ENCODE assay signal across 23 mouse cellular contexts in the genomic region with DNA sequence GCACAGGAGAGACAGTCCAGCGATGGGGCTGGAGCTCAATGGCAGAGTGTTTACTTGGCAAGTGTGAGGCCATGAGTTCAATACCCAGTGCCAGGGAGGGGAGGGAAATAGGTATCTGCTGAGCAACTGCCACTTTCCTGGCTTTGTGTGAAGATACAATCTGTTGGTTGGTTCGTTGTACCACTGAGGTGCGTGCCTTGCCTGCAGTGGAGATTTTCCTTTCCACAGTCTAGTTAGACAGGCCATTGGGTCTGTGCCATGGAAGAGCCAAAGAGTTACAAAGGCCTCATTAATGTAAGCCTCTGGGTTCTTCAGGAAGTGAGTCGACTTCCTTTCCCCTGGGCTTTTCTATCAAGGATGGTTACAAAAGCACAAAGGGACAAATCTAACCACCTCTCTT.
A peak's percentile ranks its signal among the peaks of the same experiment; 100 is the strongest.
DNase-seq lines count a peak whose midpoint lies in the region; ATAC-seq and TF ChIP-seq lines count a peak whose summit lies in the region.
"Had no signal": no experiment of that assay in that cellular context is flagged by ENCODE, and none has a peak within 500 bp of the region (broad histone marks: within the 10 kb centered on the region; RNA-seq: fewer than 3 reads in every experiment).

No protein-coding gene starts in this region.

- TF ChIP-seq CTCF in lung, postnatal 0 days (IDR thresholded peaks at IDR 0.05) = no peak
- TF ChIP-seq CTCF in gastrocnemius, adult 2 months (IDR thresholded peaks at IDR 0.05) = no peak

- DNase-seq in heart, postnatal 4 days = no peak
- no peak for DNase-seq in lung, postnatal 0 days (ENCODE audit: low spot score)
- DNase-seq in lung, postnatal 4 days = no peak
- DNase-seq in Muller cell, postnatal 12 days (ENCODE audit: inconsistent ontology term) = peak; percentile 70
- DNase-seq in right cerebral cortex, adult 2 months (ENCODE audit: low spot score in 2 of 2) = no peak
- no peak for DNase-seq in gastrocnemius, adult 2 months
- DNase-seq: adrenal gland, postnatal 36 days; cerebellum, adult 9-11 months; left cerebral cortex, postnatal 4 days; midbrain, embryonic 14.5 days; right cerebral cortex, postnatal 4 days; thymus, postnatal 14 days had no signal

- peaks cover 10% of the 10 kb centered on the region for H3K4me1 ChIP-seq in heart, embryonic 16.5 days (ENCODE audit: control insufficient read depth, insufficient read depth, low read length)
- H3K4me1 ChIP-seq in lung, postnatal 0 days (ENCODE audit: insufficient read depth, low read depth, low read length) = no peaks in the 10 kb centered on the region
- H3K4me1 ChIP-seq in megakaryocyte, embryonic 14.5 days = peaks cover 68% of the 10 kb centered on the region
- H3K4me1 ChIP-seq: forebrain, embryonic 10.5 days; hindbrain, embryonic 10.5 days; kidney, embryonic 15.5 days; limb, embryonic 15.5 days had no signal

- H3K9me3 ChIP-seq in heart, embryonic 16.5 days (replicated peaks; ENCODE audit: control insufficient read depth, low read length) = no peaks in the 10 kb centered on the region
- no peaks in the 10 kb centered on the region for H3K9me3 ChIP-seq in lung, postnatal 0 days (ENCODE audit: low read length)
- H3K9me3 ChIP-seq in megakaryocyte, embryonic 14.5 days = no peaks in the 10 kb centered on the region
- H3K9me3 ChIP-seq: forebrain, embryonic 10.5 days; hindbrain, embryonic 10.5 days; kidney, embryonic 15.5 days; limb, embryonic 15.5 days had no signal

- peaks cover 61% of the 10 kb centered on the region for H3K36me3 ChIP-seq in heart, embryonic 16.5 days (ENCODE audit: control insufficient read depth, insufficient read depth)
- H3K36me3 ChIP-seq in lung, postnatal 0 days (ENCODE audit: insufficient read depth, low read length) = peaks cover 29% of the 10 kb centered on the region
- H3K36me3 ChIP-seq in megakaryocyte, embryonic 14.5 days (replicated peaks; ENCODE audit: low read length) = peaks cover 99% of the 10 kb centered on the region

- no peaks in the 10 kb centered on the region for H3K27me3 ChIP-seq in heart, embryonic 16.5 days (ENCODE audit: control insufficient read depth, insufficient read depth, low read length)
- H3K27me3 ChIP-seq in lung, postnatal 0 days (replicated peaks; ENCODE audit: insufficient read depth, low read length) = no peaks in the 10 kb centered on the region
- H3K27me3 ChIP-seq in megakaryocyte, embryonic 14.5 days (replicated peaks) = no peaks in the 10 kb centered on the region
- H3K27me3 ChIP-seq: kidney, embryonic 15.5 days; limb, embryonic 15.5 days had no signal

- TF ChIP-seq EP300 in lung, postnatal 0 days (IDR thresholded peaks at IDR 0.05) = 0 out of 2 replicates have a peak, but pooled peaks have one; percentile 22

- intact Hi-C loops in gastrocnemius, adult 2 months (cut with DNase I) = no loop called here

- no peak for ATAC-seq in heart, embryonic 16.5 days (replicated peaks; ENCODE audit: extremely low read depth, insufficient read depth, low FRiP score)
- ATAC-seq in lung, postnatal 0 days = no peak
- ATAC-seq: forebrain, embryonic 16.5 days; hindbrain, postnatal 0 days; intestine, embryonic 16.5 days had no signal

- peak overlapping the region; percentile 5; the same call in 1 of the 2 replicates for H3K27ac ChIP-seq in heart, embryonic 16.5 days (ENCODE audit: low read length)
- H3K27ac ChIP-seq in lung, postnatal 0 days (ENCODE audit: low read length) = no peak overlapping the region
- H3K27ac ChIP-seq in gastrocnemius, adult 2 months = no peak overlapping the region
- H3K27ac ChIP-seq: forebrain, embryonic 10.5 days; hindbrain, embryonic 10.5 days; hindbrain, postnatal 0 days; kidney, embryonic 15.5 days; limb, embryonic 15.5 days had no signal

- H3K9ac ChIP-seq in heart, embryonic 16.5 days (ENCODE audit: low read length) = no peak overlapping the region
- no peak overlapping the region for H3K9ac ChIP-seq in lung, postnatal 0 days (replicated peaks; ENCODE audit: low read depth)
- H3K9ac ChIP-seq: kidney, embryonic 15.5 days; limb, embryonic 15.5 days had no signal

- H3K4me2 ChIP-seq in heart, embryonic 16.5 days (ENCODE audit: low read depth, low read length) = no peak overlapping the region
- no peak overlapping the region for H3K4me2 ChIP-seq in lung, postnatal 0 days (replicated peaks; ENCODE audit: low read depth, low read length)
- H3K4me2 ChIP-seq: heart, embryonic 11.5 days; kidney, embryonic 15.5 days; limb, embryonic 15.5 days had no signal

- WGBS in heart, embryonic 16.5 days = 76% methylated on average over 4 of the region's 4 CpGs
- WGBS in lung, postnatal 0 days = 74% methylated on average over 4 of the region's 4 CpGs

- no peak overlapping the region for H3K4me3 ChIP-seq in heart, embryonic 16.5 days (ENCODE audit: low read length)
- no peak overlapping the region for H3K4me3 ChIP-seq in lung, postnatal 0 days (ENCODE audit: low read depth, low read length)
- H3K4me3 ChIP-seq in megakaryocyte, embryonic 14.5 days (replicated peaks) = peak overlapping the region; percentile 31
- H3K4me3 ChIP-seq in gastrocnemius, adult 2 months = no peak overlapping the region
- H3K4me3 ChIP-seq: forebrain, embryonic 10.5 days; hindbrain, embryonic 10.5 days; kidney, embryonic 15.5 days; limb, embryonic 15.5 days; myocyte had no signal
